Mouse (Mus musculus) cortical plate, adult 2 months (tissue): ENCODE measurements around the gene Oxsr1.

Source experiments
- CTCF ChIP-seq: fragments of 200-500 bp; IDR thresholded peaks from 2 replicates; pipeline ENCODE4 v1.5.1; 2011; ENCODE audit warnings: mild to moderate bottlenecking, control low read depth, low read length; ENCODE audit not compliant: insufficient read depth; ENCODE audit errors: extremely low read depth
- POLR2A ChIP-seq: fragments of 200-500 bp; IDR thresholded peaks from 2 replicates; pipeline ENCODE4 v1.6.1; 2011; ENCODE audit warnings: mild to moderate bottlenecking, low read length, control low read depth; ENCODE audit not compliant: insufficient read depth; ENCODE audit errors: extremely low read depth

DNA sequence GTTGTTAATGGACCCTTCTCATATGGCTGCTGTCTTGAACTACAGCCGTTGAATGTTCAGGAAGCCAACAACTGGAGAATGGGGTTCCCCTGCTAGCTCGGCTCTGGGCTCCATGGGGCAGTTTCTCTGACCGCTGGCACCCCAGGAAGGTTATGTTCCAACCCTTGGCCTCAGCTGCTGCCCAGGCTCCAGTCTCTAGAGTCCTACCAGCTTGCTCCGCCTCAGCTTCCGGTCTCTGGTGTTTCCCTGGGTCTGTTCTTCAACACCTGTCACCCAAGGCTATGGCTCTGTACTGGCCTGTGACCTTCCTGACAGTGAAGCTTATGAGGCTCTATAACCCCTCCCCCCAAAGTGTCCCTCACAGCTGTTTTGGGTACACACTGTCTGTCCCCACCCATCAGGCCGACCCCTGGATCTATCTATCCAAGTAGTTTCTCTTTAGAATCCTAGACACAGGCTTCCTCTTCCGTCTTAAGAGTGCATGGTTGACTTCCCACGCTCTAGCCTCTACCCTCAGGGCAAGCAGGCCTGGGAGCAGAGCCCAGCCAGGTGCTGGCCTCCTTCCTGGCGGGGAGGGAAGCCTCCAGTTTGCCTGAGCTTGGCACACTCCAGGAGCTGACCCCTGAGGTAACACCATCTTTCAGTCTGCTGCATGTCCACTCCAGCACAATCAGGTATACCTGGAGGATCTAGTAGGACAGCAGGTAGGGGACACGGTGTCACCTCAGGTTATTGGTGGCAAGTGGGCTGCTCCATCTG lies 28.9 kb upstream of the Oxsr1 start:
- no peak for TF ChIP-seq CTCF
- TF ChIP-seq POLR2A = no peak
